Mouse (Mus musculus): Measurements from ENCODE around the gene Hivep2. TPM values are rescaled to one million over a fixed set of nuclear protein-coding genes. Genes with fewer than 3 reads are reported as not detected.

The Hivep2 gene
- polyA plus RNA-seq, 2 experiments from 2014 or later: 21.7 to 27.0 TPM

GRCm38 (mm10) chr10:14085241-14085659 is 119.4 kb downstream of the Hivep2 start:
- no peak for ATAC-seq

- ATAC-seq: peak; percentile 86
Observed at GRCm38 (mm10) chr10:14085882-14086515, 120.1 kb downstream of the Hivep2 start.

- no peak for ATAC-seq
Observed at GRCm38 (mm10) chr10:14087316-14087715, 121.4 kb downstream of the Hivep2 start.

- ATAC-seq: no peak
Observed at GRCm38 (mm10) chr10:14089488-14089887, 123.6 kb downstream of the Hivep2 start.

- peak; percentile 35 for ATAC-seq
Observed at GRCm38 (mm10) chr10:14094033-14094432, 128.2 kb downstream of the Hivep2 start.

- no peak for ATAC-seq
Observed at GRCm38 (mm10) chr10:14096045-14096444, 130.2 kb downstream of the Hivep2 start.

- no peak for ATAC-seq
Observed at GRCm38 (mm10) chr10:14099182-14099581, 133.3 kb downstream of the Hivep2 start.

- no peak for ATAC-seq
Observed at GRCm38 (mm10) chr10:14100041-14100440, 134.2 kb downstream of the Hivep2 start.

GRCm38 (mm10) chr10:14100847-14101246 is 135.0 kb downstream of the Hivep2 start:
- ATAC-seq: no peak

- ATAC-seq: no peak
Observed at GRCm38 (mm10) chr10:14101966-14102365, 136.1 kb downstream of the Hivep2 start.

- no peak for ATAC-seq
Observed at GRCm38 (mm10) chr10:14107980-14108671, 142.3 kb downstream of the Hivep2 start.

GRCm38 (mm10) chr10:14115846-14116245 is 150.0 kb downstream of the Hivep2 start:
- ATAC-seq: peak; percentile 71

GRCm38 (mm10) chr10:14116978-14117377 is 151.1 kb downstream of the Hivep2 start:
- ATAC-seq: peak; percentile 38

GRCm38 (mm10) chr10:14119201-14119600 is 153.3 kb downstream of the Hivep2 start:
- ATAC-seq: no peak

GRCm38 (mm10) chr10:14120512-14120911 is 154.6 kb downstream of the Hivep2 start:
- ATAC-seq: no peak

GRCm38 (mm10) chr10:14127826-14128225 is 162.0 kb downstream of the Hivep2 start:
- no peak for ATAC-seq

GRCm38 (mm10) chr10:14130270-14130669 is 164.4 kb downstream of the Hivep2 start:
- ATAC-seq: no peak

- no peak for ATAC-seq
Observed at GRCm38 (mm10) chr10:14131307-14131706, 165.4 kb downstream of the Hivep2 start.

- ATAC-seq: no peak
Observed at GRCm38 (mm10) chr10:14132061-14132460, 166.2 kb downstream of the Hivep2 start.

GRCm38 (mm10) chr10:14132937-14133336 is 167.1 kb downstream of the Hivep2 start:
- no peak for ATAC-seq

GRCm38 (mm10) chr10:14138663-14139062 is 172.8 kb downstream of the Hivep2 start:
- ATAC-seq: no peak

GRCm38 (mm10) chr10:14144840-14145239 is 179.0 kb downstream of the Hivep2 start:
- no peak for ATAC-seq

- no peak for ATAC-seq
Observed at GRCm38 (mm10) chr10:14164829-14165228, 199.0 kb downstream of the Hivep2 start.

- ATAC-seq: no peak
Observed at GRCm38 (mm10) chr10:14168197-14168844, 202.4 kb downstream of the Hivep2 start.

Measured in activated CD4-positive, CD25-positive, alpha-beta regulatory T cell, adult 4 months (primary cell).